Mouse (Mus musculus): ENCODE data around the gene 4930562C15Rik. TPM values are rescaled to one million over a fixed set of nuclear protein-coding genes. Genes with fewer than 3 reads are reported as not detected.
A peak's percentile ranks its signal among the peaks of the same experiment; 100 is the strongest.

4930562C15Rik gene
- polyA plus RNA-seq, 1 experiment = not detected

DNA sequence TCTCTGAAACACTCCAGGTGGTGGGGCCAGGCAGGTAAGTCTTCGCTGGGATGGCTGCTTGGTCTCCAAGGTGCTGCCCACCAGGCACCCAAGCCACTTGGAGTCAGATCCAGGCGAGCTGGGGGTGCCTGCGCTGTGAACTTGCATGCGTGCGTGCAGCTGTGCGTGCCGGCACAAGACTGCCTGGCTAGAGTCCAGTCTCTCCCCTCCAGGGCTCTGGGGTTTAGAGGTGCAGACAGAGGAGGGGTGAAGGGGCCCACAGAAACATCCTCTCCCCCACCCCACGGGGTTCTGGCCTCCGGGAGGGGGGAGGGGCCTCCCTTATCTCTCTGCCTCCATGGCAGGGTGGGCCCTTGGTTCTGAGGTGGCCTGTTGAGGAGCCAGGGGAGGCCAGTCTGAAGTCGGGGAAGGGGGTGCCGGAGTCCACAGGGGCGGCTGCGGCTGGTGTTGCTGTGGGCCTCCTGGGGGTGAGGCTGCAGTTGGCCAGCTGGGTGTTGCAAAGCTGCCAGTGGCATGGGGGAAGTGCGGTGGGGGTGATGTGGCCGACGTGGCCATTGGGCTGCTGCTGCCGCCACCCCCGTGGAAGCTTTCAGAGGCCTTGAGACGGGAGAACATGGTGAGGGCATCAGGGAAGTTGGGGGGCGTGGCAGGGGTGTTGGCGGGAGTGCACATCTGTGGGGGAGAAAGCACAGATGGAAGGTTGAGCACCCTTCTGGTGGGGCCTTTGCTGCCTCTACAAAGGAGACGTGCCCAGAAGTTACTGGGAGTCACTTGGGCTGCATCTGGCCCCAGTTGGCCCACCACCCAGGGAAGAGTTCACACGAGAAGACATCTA is 40.2 kb downstream of the 4930562C15Rik start:
- H3K4me3 ChIP-seq (ENCODE audit: insufficient read depth, low read depth, low read length) = no peak overlapping the region
- DNase-seq = peak; percentile 20
- no peak overlapping the region for H3K27ac ChIP-seq (ENCODE audit: insufficient read depth, low read depth, low read length)
- TF ChIP-seq CTCF (conservative IDR thresholded peaks at IDR 0.05; ENCODE audit: insufficient read depth, insufficient read length, low read depth, low read length) (no peak), POLR2A (IDR thresholded peaks at IDR 0.05; ENCODE audit: low read depth, low read length) (no peak)
- no peaks in the 10 kb centered on the region for H3K27me3 ChIP-seq (replicated peaks; ENCODE audit: control insufficient read depth, insufficient read depth, low read length)
- 66% methylated on average over 23 of the region's 23 CpGs for WGBS
- no peaks in the 10 kb centered on the region for H3K36me3 ChIP-seq (ENCODE audit: control insufficient read depth, insufficient read depth, low read length)
- peaks cover 10% of the 10 kb centered on the region for H3K4me1 ChIP-seq (ENCODE audit: control insufficient read depth, insufficient read depth, low read length)

- peak; percentile 90 for DNase-seq
- no peak overlapping the region for H3K4me3 ChIP-seq (ENCODE audit: insufficient read depth, low read depth, low read length)
- no peaks in the 10 kb centered on the region for H3K36me3 ChIP-seq (ENCODE audit: control insufficient read depth, insufficient read depth, low read length)
- WGBS = 51% methylated on average over 8 of the region's 8 CpGs
- peaks cover 10% of the 10 kb centered on the region for H3K4me1 ChIP-seq (ENCODE audit: control insufficient read depth, insufficient read depth, low read length)
- no peaks in the 10 kb centered on the region for H3K27me3 ChIP-seq (replicated peaks; ENCODE audit: control insufficient read depth, insufficient read depth, low read length)
- TF ChIP-seq CTCF (conservative IDR thresholded peaks at IDR 0.05; ENCODE audit: insufficient read depth, insufficient read length, low read depth, low read length) = no peak
- no peak for TF ChIP-seq POLR2A (IDR thresholded peaks at IDR 0.05; ENCODE audit: low read depth, low read length)
- no peak overlapping the region for H3K27ac ChIP-seq (ENCODE audit: insufficient read depth, low read depth, low read length)
Observed at GRCm38 (mm10) chr16:4876033-4876680, 40.9 kb downstream of the 4930562C15Rik start.

DNA sequence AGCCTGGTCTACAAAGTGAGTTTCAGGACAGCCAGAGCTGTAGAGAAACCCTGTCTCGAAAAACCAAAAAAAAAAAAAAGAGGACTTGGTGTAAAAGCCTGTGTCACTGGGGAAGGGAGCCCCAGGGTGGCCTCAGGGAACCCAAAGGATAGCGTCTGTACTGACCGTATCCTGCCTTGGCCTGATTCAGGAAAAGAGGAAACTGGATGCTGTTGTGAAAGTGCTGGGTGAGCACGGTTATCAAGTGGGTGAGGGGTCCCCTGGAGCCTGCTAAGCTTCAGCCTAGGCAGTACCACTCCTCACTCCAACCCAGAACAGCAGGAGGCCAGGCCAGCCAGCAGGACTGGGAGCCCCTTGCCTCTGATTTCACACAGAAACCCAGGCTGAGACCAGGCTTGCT is 42.0 kb downstream of the 4930562C15Rik start:
- WGBS = 54% methylated on average over 4 of the region's 4 CpGs
- no peak for DNase-seq
- Histone ChIP-seq H3K4me3 (ENCODE audit: insufficient read depth, low read depth, low read length) (no peak overlapping the region), H3K27me3 (replicated peaks; ENCODE audit: control insufficient read depth, insufficient read depth, low read length) (no peaks in the 10 kb centered on the region), H3K4me1 (ENCODE audit: control insufficient read depth, insufficient read depth, low read length) (peaks cover 20% of the 10 kb centered on the region), H3K27ac (ENCODE audit: insufficient read depth, low read depth, low read length) (no peak overlapping the region), H3K36me3 (ENCODE audit: control insufficient read depth, insufficient read depth, low read length) (no peaks in the 10 kb centered on the region)
- TF ChIP-seq CTCF (conservative IDR thresholded peaks at IDR 0.05; ENCODE audit: insufficient read depth, insufficient read length, low read depth, low read length) = no peak
- TF ChIP-seq POLR2A (IDR thresholded peaks at IDR 0.05; ENCODE audit: low read depth, low read length) = no peak

DNA sequence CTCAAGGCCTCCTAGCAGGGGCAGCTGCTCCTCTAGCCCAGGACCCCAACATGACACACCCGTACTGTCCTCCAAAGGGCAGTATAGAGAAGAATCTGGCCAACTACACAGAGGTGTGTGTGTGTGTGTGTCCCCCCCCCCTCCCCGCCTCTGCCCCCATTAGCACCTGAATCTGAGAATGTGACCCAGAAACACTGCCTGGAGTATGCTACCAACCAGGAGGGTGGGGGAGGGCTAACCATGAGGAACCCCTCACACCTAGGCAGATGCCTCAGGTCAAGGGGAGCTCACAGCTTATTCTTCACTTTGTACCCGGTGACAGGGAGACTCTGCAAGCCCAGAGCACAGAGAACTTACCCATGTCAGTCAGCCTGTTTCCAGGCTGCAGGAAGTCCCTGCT is 42.5 kb downstream of the 4930562C15Rik start:
- TF ChIP-seq CTCF (conservative IDR thresholded peaks at IDR 0.05; ENCODE audit: insufficient read depth, insufficient read length, low read depth, low read length) = no peak
- TF ChIP-seq POLR2A (IDR thresholded peaks at IDR 0.05; ENCODE audit: low read depth, low read length) = no peak
- Histone ChIP-seq H3K36me3 (ENCODE audit: control insufficient read depth, insufficient read depth, low read length) (no peaks in the 10 kb centered on the region), H3K4me1 (ENCODE audit: control insufficient read depth, insufficient read depth, low read length) (peaks cover 21% of the 10 kb centered on the region), H3K27me3 (replicated peaks; ENCODE audit: control insufficient read depth, insufficient read depth, low read length) (no peaks in the 10 kb centered on the region), H3K27ac (ENCODE audit: insufficient read depth, low read depth, low read length) (peak overlapping the region; percentile 50), H3K4me3 (ENCODE audit: insufficient read depth, low read depth, low read length) (peak overlapping the region; percentile 81)
- 45% methylated on average over 3 of the region's 3 CpGs for WGBS
- DNase-seq = no peak

DNA sequence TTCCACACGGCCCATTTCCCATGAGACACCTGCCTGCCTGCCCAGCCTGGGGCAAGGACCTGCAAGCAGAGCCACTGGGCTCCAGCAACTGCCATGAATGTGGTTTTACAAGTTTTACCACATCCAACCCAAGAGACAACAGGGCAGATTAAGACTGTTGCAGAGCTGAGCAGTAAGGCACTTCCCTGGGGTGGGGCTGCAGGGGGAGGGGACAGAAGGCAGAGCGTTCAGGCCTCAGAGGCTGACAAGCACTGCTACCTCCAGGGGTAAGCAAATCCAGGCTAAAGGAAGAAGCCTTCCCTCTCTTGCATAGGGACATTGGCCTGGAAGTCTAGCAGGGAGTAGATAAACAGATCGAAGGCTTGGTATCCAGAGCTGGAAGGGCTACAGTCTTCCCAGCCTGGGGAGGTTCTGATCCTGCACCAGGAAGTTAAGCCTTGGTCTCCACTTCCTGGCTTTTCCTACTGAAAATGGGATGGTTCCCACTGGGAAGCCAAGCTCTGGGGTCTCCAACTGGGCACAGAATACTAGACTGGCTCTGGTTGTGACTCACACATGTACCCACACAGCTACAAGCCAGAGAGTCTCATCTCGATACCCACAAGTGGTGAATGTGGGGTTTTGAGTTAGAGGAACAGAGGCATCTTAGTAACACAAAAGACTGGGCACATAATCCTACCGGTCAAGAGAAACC is 43.1 kb downstream of the 4930562C15Rik start:
- H3K4me3 ChIP-seq (ENCODE audit: insufficient read depth, low read depth, low read length) = peak overlapping the region; percentile 81
- peak; percentile 53 for DNase-seq
- WGBS = 13% methylated on average over 5 of the region's 5 CpGs
- no peaks in the 10 kb centered on the region for H3K27me3 ChIP-seq (replicated peaks; ENCODE audit: control insufficient read depth, insufficient read depth, low read length)
- H3K36me3 ChIP-seq (ENCODE audit: control insufficient read depth, insufficient read depth, low read length) = no peaks in the 10 kb centered on the region
- H3K27ac ChIP-seq (ENCODE audit: insufficient read depth, low read depth, low read length) = peak overlapping the region; percentile 50
- TF ChIP-seq CTCF (conservative IDR thresholded peaks at IDR 0.05; ENCODE audit: insufficient read depth, insufficient read length, low read depth, low read length) = no peak
- no peak for TF ChIP-seq POLR2A (IDR thresholded peaks at IDR 0.05; ENCODE audit: low read depth, low read length)
- H3K4me1 ChIP-seq (ENCODE audit: control insufficient read depth, insufficient read depth, low read length) = peaks cover 21% of the 10 kb centered on the region

DNA sequence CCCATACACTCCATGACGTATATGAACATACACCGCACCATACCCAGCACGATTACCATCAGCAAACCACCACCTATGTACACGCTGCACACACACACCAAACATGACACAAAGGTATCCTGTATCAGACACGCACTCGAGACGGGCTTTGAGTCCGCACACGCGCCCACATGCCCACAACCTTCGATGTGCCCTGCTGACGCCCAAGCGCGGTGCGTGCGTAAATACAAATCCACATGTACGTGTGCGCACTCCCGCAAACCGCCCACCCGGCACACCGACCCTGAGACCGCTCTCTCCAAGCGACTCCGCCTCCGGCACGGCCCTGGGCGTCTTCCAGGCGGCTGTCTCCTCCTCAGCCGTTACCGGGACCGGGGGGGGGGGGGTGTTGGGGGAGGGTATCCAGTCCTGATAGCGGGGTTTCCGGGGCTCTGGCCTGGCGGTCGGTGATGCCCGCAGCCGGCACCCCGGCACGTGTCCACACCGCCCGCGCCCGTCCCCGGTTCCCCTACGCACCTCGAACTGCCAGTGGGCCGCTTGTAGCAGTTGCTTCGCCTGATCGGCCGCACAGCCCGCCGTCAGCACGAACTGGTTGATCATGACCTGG is 44.0 kb downstream of the 4930562C15Rik start:
- H3K27ac ChIP-seq (ENCODE audit: insufficient read depth, low read depth, low read length) = peak overlapping the region; percentile 99
- WGBS = under 1% methylated on average over 54 of the region's 54 CpGs
- H3K4me1 ChIP-seq (ENCODE audit: control insufficient read depth, insufficient read depth, low read length) = peaks cover 21% of the 10 kb centered on the region
- no peaks in the 10 kb centered on the region for H3K27me3 ChIP-seq (replicated peaks; ENCODE audit: control insufficient read depth, insufficient read depth, low read length)
- H3K36me3 ChIP-seq (ENCODE audit: control insufficient read depth, insufficient read depth, low read length) = no peaks in the 10 kb centered on the region
- TF ChIP-seq CTCF (conservative IDR thresholded peaks at IDR 0.05; ENCODE audit: insufficient read depth, insufficient read length, low read depth, low read length) (no peak), POLR2A (IDR thresholded peaks at IDR 0.05; ENCODE audit: low read depth, low read length) (no peak)
- peak; percentile 51 for DNase-seq
- H3K4me3 ChIP-seq (ENCODE audit: insufficient read depth, low read depth, low read length) = peak overlapping the region; percentile 81

Data from kidney, adult 2 months (tissue).